Mouse (Mus musculus) left cerebral cortex, adult 11 months (tissue): ENCODE data around the gene Acaa1a.
A peak's percentile ranks its signal among the peaks of the same experiment; 100 is the strongest.
"Not testable (repeated sequence)": the region's sequence is repeated elsewhere in the genome, so short reads cannot be mapped to it uniquely, and the experiment has no call there.

Source experiments
- DNase-seq: peaks from one replicate; pipeline ENCODE4 v3.0.0; 2022; ENCODE audit warnings: low spot score

The Acaa1a gene

DNA sequence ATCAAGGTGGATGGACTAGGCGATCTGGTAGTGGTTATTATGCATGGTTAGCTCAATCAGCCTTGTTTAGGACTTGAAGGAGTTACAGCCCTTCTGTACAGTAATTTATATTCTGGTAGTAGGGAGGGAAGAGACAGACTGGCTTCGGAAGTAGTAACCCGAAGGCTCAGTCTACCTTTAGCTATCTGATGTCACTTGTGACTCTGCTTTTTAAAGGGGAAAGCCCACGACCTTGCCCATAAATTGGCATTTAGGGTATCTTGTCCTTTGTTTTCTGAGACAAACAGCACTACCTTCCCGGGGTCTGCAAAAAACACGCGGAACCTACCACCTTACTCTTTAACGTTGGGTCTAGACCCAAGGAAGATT is 720 bp downstream of the Acaa1a start:
- no peak for DNase-seq

DNA sequence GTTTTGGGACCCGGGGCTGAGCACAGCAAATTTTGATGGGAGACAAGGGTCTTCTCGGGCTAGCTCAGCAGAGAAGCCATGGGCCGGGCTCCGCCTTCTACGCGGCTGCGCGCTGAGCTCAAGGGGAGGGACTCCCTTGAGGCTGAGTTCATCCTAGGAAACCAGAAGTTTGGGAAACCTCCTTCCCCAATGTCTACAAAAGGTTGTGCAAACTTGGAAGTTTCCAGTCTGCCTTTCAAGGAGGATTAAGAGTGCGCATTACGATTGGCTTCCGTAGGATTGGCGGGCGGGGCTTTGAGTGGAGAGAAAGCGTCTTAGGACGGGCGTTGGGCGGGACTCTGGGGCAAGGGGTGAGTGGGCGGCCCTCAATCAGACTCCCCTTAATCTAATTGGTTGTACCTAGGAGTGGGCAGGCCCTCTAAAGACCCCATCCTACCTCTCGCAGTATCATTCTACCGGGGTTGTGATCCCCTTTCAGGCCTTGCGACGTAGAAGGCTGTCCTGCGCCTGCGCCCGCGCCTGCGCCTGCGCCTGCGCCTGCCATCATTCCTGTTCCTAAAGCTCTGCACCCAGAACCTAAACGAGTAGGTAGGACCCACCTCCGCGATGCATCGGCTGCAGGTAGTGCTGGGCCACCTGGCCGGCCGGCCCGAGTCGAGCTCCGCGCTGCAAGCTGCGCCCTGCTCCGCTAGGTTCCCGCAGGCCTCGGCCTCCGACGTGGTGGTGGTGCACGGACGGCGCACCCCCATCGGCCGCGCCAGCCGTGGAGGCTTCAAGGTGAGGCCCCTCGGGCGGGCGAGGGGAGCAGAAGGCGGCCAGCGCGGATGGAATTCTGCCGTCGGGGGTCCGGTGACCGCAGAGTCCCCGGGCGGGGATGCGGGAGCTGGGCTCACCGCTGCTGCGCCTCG is 1.7 kb downstream of the Acaa1a start, which contains the start of gene Myd88:
Gene Myd88 (minus strand): TSS at position 503 of the 908 bp plus-strand sequence.
- DNase-seq, result peak; percentile 97

DNA sequence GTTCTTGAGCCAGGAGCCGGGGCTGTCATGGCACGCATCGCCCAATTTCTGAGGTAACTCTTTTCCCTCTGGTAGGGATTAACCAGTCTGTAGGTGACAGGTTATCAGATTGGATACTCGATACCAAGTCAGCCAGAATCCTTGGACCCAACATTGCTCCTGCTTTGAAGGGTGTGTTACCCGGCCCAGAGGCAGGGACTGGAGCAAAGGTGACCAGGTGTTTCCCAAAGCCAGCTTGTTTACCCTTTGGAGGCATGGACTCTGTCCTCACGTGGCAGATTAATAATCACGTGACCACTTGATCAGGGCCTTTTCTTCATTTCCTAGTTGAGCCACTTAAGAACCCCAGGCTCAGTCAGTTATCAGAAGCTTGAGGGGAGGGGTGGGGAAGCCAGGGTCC is 3.3 kb downstream of the Acaa1a start:
- DNase-seq, result no peak

DNA sequence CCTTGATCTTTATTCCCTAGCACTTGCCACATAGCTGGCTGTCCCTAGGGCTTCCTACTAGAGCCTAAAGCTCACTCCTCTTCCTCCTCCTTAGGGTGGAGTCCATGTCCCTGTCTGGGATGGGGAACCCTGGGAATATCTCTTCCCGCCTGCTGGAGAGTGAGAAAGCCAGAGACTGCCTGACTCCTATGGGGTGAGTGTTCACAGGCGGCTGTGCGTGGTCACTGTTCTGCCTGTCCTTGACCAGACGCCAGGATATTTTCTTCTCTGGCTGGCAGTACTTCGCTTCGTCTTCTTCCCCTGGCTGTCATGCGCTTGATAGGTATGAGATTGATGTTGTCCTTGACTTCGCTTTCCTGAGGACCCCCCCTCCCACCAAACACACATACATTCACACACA is 6.9 kb downstream of the Acaa1a start:
- DNase-seq, result no peak

DNA sequence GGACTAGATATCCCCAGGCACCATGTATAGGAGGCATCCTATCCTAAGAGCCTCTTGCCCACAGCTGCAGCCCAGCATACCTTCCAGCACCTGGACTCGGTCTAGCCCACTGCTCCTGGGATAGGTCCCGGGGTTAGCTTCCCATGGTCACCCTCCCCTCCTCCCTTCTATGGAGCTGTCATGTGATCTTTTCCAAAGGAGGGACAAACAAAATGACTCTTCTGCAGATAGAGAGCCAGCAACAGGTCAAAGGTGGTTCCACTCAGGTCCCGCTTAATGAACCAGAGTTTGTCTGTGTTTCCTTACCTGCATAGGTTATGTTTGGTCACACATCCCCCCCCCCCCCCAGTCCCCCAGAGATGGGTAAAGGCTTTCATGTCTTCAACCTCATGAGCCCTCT is 11.1 kb downstream of the Acaa1a start:
- no peak for DNase-seq

DNA sequence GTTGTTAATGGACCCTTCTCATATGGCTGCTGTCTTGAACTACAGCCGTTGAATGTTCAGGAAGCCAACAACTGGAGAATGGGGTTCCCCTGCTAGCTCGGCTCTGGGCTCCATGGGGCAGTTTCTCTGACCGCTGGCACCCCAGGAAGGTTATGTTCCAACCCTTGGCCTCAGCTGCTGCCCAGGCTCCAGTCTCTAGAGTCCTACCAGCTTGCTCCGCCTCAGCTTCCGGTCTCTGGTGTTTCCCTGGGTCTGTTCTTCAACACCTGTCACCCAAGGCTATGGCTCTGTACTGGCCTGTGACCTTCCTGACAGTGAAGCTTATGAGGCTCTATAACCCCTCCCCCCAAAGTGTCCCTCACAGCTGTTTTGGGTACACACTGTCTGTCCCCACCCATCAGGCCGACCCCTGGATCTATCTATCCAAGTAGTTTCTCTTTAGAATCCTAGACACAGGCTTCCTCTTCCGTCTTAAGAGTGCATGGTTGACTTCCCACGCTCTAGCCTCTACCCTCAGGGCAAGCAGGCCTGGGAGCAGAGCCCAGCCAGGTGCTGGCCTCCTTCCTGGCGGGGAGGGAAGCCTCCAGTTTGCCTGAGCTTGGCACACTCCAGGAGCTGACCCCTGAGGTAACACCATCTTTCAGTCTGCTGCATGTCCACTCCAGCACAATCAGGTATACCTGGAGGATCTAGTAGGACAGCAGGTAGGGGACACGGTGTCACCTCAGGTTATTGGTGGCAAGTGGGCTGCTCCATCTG is 11.7 kb downstream of the Acaa1a start:
- DNase-seq, result no peak

DNA sequence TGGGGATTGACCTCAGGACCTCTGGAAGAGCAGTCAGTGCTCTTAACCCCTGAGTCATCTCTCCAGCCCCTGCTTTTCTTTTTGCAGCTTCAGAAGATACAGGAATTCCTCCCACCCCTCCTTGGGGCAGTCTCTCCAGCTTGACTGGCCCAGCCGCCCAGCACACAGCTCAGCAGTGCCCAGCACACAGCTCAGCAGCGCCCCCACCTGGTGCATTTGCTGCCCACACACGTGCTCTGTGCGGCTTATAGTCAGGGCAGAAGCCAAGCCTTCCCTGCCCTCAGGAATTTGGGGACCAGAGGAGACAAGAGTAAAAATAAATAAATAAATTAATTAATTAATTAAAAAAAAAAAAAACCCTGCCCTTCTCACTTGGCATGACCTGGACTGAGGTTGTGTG is 12.6 kb downstream of the Acaa1a start:
- no peak for DNase-seq

DNA sequence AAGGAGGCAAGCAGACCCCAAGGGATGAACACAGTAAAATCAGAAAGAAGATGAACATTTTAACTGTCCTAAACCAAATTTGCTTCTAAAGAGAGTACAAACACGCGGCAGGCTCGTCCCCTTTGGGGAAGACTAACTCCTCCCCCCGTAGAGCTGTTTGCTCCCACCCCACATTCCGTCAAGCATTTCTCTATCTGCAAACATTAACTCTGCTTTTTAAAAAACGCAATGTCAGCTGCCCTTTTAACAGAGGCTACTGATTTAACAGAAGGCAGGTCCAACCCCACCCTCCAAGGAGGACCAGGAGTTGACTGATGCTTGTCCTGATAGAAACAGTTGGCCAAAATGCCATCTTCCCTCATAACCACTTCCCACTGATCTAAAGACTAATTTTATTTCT is 14.4 kb downstream of the Acaa1a start:
- no peak for DNase-seq

DNA sequence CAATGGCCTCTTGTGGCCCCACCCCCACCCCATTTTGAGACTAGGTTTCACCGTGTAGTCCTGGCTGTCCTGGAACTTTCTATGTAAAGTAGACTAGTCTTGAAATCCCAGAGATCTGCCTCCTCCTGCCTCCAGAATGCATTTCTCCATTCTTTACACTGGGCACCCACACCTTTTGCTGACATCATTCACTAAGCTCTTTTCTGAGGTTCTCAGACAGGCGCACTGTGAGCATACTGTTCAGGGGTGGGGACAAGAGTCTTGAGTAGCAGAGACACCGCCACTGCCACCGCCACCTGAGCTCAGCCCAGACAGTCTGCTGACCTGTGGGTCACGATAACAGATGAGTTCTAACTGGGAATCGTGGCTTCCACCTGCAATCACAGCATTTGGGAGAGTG is 16.5 kb downstream of the Acaa1a start:
- no peak for DNase-seq

DNA sequence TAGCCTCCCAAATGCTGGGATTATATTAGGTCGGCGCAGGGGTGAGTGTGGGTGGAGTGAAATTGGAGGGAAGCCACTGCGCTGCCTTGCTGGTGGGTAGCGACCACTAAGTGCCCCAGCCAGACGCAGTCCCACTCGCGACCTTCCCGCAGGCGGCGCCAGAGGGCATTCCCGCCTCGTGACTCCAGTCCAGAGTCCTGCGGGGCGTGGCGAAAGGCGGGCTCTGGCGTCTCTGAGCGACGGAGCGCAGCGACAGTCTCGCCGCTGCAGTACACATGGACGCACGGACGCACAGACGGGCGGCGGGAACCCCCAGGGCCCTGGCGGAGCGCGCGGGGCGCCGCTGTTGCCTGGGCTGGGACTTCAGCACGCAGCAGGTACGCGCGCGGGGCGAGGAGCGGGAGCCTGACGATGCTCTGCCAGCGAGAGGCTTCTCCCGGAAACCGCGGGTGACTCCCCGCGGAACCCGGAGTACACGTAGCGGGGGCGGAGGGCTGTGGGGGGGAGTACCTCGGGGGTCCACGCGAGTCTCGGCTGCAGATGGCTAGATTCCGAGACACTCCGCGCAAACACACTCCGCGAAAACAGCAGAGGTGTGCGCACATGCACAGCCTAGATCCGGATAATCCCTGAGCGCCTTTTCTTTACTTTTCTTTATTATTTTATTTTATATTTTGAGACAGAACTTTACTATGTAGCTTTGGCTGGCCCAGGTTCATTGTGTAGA is 18.0 kb downstream of the Acaa1a start, which contains the start of gene Xylb:
Gene Xylb (plus strand): TSS at position 51 of the 727 bp plus-strand sequence.
- peak; percentile 80 for DNase-seq

DNA sequence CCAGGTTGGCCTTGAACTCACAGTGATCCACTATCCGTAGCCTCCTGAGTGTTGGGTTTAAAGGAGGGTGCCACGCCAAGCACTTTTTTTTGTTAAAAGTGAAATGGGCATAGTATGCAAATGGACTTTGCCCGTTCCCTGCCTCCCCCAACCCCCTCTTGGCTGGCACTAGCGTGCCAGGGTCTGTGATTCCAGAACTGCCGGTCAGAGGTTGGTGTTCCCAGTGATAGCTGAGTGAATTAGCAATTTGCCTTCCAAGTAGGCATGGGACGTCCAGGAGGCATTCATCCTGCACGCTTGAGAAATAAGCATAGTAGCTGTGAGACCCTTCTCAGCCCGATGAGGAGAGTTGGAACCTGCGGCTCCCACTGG is 18.6 kb downstream of the Acaa1a start:
- no peak for DNase-seq

DNA sequence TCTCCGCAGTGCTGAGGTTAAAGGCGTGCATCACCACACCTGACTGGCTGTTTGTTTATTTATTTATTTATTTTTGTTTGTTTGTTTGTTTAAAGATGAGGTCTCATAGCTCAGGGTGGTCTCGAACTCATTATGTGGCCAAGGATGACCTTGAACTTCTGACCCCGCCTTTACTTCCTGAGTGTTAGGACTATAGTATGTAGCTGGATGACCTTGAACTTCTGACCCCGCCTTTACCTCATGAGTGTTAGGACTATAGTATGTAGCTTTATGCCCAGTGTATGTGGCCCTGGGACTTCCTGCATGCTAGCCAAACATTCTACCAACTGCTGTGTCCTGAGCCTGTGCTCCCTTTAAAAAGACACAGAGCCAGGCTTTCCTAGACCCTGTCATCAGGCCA is 21.9 kb downstream of the Acaa1a start:
- no peak for DNase-seq

DNA sequence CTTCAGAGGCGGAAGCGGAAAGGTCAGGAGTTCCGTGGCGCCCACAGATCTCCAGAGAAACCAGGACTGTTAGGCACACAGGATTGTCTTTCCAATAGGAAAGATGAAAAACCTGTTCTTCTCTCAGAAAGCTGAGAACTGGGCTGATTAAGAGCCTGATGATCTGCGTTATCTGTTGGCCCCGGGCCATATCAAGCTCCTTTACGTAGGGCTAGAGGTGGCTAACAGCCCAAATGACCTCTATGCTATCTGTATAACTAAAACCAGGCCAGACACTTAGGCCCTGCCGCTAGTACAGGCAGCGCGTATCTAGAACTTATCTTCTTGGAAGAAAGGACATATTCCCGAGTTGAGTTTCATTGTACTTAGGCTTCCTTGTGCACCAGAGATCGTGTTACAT is 23.8 kb downstream of the Acaa1a start:
- no peak for DNase-seq

DNA sequence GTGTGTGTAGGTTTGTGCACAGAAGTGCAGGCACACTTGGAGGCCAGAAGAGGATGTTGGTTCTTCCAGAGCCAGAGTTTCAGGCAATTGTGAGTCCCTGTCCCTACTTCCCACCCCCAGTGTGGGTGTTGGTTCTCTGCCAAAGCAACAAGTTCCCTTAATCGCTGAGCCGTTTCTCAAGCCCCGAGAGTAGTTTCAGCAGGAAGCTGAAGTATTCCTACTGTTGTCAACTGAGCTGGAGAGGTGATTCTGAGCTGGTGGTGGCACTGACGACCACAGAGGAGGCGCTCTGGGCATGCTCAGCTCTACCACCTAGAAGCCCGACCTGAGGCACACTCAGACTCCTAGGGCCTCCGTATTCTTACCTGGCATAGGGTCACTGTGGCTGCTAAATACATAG is 25.8 kb downstream of the Acaa1a start, which contains the start of gene Slc22a14:
Gene Slc22a14 (minus strand): TSS at position 270 of the 400 bp plus-strand sequence.
- DNase-seq, result no peak

DNA sequence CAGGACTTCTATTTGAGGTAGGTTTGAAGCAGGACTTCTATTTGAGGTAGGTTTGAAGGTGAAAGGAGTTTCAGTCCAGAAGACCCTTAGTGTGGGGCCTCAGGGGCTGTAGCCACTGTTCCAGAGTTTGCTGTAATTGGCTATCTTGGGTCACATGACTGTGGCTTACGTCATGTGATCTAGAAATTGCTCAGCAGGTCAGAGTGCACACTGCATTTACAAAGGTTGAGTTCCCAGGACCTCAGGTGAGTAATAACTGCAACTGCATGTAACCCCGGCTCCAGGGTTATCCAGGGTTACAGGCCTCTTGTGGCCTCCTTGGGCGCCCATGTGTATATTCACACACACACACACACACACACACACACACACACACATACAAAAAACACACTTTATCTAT is 28.9 kb downstream of the Acaa1a start:
- DNase-seq, result no peak

DNA sequence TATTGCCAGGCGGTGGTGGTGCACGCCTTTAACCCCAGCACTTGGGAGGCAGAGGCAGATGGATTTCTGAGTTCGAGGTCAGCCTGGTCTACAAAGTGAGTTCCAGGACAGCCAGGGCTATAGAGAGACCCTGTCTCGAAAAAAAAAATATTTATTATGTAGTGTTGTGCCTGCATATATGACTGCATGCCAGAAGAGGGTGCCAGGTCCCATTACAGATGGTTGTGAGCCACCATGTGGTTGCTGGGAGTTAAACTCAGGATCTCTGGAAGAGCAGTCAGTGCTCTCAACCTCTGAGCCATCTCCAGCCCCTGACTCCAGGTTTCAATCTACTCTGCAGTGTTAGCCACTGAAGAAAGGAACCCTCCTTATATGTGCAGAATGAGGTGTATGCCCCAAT is 31.3 kb downstream of the Acaa1a start:
- not testable (repeated sequence) for DNase-seq

DNA sequence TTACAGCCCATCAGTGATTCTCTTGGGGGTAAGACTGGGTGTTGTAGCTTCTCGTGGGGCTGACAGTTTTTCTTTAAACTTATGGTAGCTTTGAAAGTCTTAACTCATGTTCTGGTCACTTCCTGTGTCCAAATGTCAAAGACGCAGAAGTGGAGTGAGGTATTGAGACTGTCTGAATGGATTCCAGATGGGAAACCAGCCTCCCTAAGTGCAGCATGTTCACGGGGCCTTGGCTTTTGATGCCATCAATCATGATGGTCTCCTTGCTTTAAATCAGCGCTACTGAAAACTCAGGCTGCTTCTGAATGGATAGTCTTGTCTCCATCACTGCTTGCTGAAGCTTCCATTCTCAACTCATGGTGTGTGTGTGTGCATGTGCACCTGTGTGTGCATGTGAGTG is 31.8 kb downstream of the Acaa1a start:
- no peak for DNase-seq

DNA sequence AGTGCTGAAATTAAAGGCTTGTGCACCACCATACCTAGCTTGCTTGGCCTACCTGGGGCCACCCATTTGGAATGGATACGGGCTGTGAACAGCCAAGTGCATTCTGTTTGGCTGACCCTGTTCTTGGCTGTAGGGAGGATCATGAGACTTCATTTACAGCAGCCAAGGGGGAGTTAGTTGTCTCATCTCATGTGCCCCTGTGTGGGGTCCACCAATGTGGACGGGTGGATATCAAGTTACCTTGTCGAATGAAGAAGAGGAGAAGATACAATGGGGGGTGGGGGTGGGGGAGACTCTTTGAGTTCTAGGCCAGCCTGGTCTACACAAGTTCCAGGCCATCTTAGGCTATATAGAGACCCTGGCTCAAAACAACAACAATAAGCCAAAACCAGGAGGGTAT is 35.5 kb downstream of the Acaa1a start:
- DNase-seq, result no peak

DNA sequence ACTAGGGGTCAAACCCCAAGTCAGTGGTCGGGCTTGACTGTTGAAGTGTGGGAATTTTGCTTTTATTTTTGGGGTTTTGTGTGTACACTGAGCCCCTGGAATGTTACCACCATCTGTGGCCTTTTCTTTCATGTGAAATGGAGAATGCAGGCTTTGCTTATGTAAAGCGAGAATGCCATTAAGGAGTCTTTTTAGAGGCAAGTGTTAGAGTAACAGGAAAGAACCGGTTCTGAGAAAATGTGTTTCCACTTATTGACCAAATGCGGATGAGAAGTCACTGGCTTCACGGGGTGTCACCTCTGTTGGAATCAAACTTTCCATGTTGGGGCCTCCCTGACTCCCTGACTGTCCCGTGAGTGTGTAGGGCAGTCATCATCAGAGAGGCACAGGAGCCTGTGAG is 36.1 kb downstream of the Acaa1a start:
- no peak for DNase-seq

DNA sequence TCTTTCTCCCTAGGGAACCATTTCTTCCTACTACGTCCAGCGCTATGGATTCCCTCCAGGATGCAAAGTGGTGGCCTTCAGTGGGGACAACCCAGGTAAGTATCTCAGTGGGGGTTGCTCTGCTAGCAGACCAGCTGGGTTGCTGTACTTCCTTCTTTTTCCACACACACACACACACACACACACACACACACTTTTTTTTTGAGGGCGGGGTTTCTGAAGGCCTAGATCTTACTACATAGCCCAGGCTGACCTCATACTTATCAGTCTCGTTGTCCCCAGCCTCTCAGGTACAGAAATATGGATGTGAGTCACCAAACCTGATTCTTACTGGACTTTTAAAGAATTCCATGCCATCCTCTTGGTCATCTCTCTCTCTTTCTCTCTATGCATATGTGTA is 38.8 kb downstream of the Acaa1a start:
- DNase-seq, result no peak

DNA sequence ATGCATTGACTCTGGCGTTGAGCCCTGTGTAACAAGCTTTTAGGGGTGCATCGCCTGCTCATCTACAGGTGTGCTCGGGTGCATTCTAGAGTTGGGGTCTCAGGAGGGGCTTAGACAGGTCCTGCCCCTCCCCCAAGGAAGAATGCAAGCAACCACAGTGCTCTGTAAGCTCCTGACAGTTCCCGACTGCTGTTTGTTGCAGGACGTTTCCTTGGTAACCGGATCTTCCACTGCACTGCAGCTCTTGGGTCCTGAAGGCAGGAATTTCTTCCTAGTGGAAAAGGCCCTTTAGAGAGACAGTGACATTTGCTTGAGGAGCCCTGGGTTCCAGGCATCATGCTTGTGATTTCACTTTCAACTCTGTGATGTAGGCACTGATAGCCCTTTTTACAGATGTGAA is 43.1 kb downstream of the Acaa1a start:
- no peak for DNase-seq

DNA sequence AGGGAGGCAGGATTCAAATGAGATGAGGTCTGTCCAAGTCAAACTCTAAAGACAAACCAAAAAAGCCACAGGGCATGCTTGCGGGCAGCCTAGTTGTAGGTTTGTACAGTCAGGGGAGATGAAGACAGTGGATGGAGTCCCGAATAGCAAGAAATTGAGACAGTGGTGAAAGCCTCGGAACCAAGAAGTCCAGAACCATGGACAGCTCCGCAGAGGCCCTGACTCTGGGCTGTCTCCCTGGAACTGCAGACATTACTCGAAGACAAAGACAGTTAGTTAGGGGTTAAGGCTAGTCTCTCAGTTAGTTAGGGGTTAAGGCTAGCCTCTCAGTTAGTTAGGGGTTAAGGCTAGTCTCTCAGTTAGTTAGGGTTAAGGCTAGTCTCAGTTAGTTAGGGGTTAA is 49.5 kb downstream of the Acaa1a start:
- no peak for DNase-seq

DNA sequence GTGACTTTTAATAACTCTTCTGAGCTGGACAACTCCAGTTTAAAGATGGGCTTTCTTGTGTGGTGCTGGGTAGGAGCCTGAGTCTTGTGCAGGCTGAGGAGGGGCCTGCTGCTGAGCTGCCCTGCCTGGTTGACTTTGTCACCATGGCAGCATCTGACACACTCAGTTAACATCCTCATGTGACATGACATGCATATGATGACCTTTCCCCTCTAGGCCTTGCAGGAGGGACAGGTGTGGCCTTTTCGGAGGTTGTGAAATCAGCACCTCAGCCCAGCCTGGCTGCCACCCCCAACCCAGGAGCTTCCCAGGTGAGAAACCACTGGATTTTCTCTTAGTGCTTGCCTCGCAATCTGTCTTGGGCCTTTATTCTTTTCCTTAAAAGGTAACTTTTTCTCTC is 50.7 kb downstream of the Acaa1a start:
- no peak for DNase-seq
